ENCODE assay signal across 8 mouse cellular contexts in the genomic region with DNA sequence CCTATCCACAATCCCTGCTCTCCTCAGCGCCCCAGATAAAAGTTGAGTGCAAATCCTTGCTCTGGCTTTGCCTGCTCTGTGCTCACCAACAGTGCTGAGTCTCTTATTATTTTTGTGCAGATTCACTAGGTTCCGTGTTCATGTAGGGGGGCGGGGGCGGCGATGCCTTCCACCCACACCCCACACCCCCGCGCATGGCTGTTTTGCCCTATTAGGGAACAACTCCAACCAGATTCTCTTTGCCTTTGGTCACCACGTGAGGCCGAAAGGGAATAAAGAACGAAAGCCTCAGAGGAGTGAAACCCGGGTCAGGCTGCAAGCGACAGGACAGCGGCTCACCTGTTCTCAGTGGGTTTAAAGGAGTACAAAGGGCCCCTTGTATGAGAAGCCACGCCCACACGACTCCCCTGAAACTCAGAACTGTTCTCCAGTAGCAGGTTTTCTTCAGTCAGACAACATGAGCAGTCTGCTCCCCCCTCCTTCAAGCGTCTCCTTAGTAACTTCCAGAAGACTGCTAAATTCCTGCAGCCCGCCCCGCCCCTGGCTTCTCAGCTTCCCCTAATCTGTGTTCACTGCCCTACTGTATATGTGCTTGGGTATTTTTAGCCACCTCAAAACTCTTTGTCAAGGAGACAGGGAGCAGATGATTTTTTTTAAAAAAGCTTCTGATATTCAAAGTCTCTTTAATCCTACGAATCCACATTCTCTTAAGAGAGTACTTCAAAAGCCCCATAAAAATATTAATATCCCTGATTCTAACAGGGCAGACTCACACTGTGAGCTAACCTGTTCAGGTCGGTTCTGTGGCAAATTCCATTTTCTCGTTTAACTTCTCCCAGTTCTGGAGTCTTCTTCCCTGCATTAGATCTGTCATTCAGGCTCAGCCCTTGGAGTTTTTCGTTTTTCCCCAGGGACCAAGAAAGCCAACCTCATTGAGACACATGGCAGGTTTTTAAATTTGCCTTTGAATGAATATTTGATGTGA.
DNase-seq lines count a peak whose midpoint lies in the region; ATAC-seq and TF ChIP-seq lines count a peak whose summit lies in the region.

No protein-coding gene starts in this region.

- peaks cover 18% of the 10 kb centered on the region for H3K4me1 ChIP-seq in forebrain, embryonic 12.5 days

- peak overlapping the region; percentile 56 for H3K4me2 ChIP-seq in forebrain, embryonic 12.5 days

- H3K9ac ChIP-seq in forebrain, embryonic 12.5 days = peak overlapping the region; percentile 41; the same call in 1 of the 2 replicates

- TF ChIP-seq CTCF in left cerebral cortex, adult 2 months (IDR thresholded peaks at IDR 0.05) = no peak

- peak overlapping the region; percentile 79 for H3K27ac ChIP-seq in forebrain, embryonic 12.5 days
- no peak overlapping the region for H3K27ac ChIP-seq in left cerebral cortex, adult 2 months

- no peaks in the 10 kb centered on the region; the same call in 1 of the 2 replicates for H3K9me3 ChIP-seq in forebrain, embryonic 12.5 days

- no peaks in the 10 kb centered on the region for H3K36me3 ChIP-seq in forebrain, embryonic 12.5 days (replicated peaks)

- peak; percentile 85 for ATAC-seq in frontal cortex, adult (ENCODE audit: low TSS enrichment)
- ATAC-seq in forebrain, embryonic 12.5 days (ENCODE audit: low FRiP score) = peak; percentile 75
- ATAC-seq in megakaryocyte, adult 5-6 weeks (ENCODE audit: poor library complexity, severe bottlenecking) = peak; percentile 69

- intact Hi-C loops in heart, postnatal 36 days (cut with DNase I) = no loop called here
- intact Hi-C loops in left cerebral cortex, adult 2 months (cut with DNase I) = loop anchor here (1.0 kb wide), 1 partner anchor 9 kb away; no protein-coding TSS in a partner anchor

- WGBS in forebrain, embryonic 12.5 days = 8% methylated on average over 22 of the region's 22 CpGs

- no peaks in the 10 kb centered on the region for H3K27me3 ChIP-seq in forebrain, embryonic 12.5 days

- peak overlapping the region; percentile 23 for H3K4me3 ChIP-seq in forebrain, embryonic 12.5 days (replicated peaks)
- H3K4me3 ChIP-seq in left cerebral cortex, adult 2 months = 0 out of 2 replicates have a peak overlapping the region, but pooled peaks have one; percentile 19

- no peak for DNase-seq in frontal cortex, postnatal 25 days (ENCODE audit: low spot score in 2 of 2)
- DNase-seq in heart, postnatal 36 days = peak; percentile 29 to 32
- DNase-seq in left cerebral cortex, adult 2 months (ENCODE audit: extremely low spot score in 1 of 2, low spot score in 2 of 2) = peak in 1 of 2 experiments; percentile 42
- peak; percentile 42 to 44 for DNase-seq in right cerebral cortex, postnatal 36 days (ENCODE audit: low spot score in 2 of 2)
- no peak for DNase-seq in T-cell, adult 2 months (ENCODE audit: low spot score)

Comparison
In these comparisons a context has a peak if more than half of its experiments do, and no peak if none do; other contexts are left out.
1. DNase-seq: peak in heart, postnatal 36 days (2 of 2) and right cerebral cortex, postnatal 36 days (2 of 2); none in frontal cortex, postnatal 25 days (0 of 2) and T-cell, adult 2 months (single experiment).
2. Peak in every context shown above with its lines, with median percentiles within 50 percentile points of each other: ATAC-seq.